Mouse (Mus musculus): ENCODE measurements at regions not wholly inside any gene's neighbourhood (a gene's known extent, or its start where the extent isn't known, plus 50 kb on each side); places are given as distances from the start of the nearest gene placed in this dataset.
"Not testable (repeated sequence)": the region's sequence is repeated elsewhere in the genome, so short reads cannot be mapped to it uniquely, and the experiment has no call there.

DNA sequence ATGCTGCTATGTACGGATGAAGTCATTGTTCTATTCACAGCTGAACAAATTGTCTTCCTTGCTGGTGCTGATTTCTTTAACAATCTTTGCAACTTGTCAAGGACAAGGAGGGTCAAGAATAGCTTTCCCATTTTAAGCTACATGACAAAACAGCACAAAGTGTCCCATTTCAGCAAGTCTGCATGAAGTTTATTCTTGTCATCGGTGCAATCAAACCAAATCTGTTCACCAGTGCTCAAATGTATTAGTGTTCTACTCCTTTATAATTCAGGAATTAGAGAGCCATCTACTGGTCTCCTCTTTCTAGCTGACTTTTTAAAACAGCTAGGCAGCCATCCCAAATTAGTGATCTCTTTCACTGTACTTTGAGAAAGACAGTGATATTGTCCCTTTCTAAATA is 1040.8 kb downstream of the Galc start:
- intact Hi-C loops (cut with DNase I), result loop anchor here (5.0 to 10.0 kb wide), 2 partner anchors 966 to 1521 kb away; no protein-coding TSS in a partner anchor
- DNase-seq (ENCODE audit: extremely low spot score in 1 of 2, low spot score in 2 of 2), result peak in 1 of 2 experiments; percentile 40

DNA sequence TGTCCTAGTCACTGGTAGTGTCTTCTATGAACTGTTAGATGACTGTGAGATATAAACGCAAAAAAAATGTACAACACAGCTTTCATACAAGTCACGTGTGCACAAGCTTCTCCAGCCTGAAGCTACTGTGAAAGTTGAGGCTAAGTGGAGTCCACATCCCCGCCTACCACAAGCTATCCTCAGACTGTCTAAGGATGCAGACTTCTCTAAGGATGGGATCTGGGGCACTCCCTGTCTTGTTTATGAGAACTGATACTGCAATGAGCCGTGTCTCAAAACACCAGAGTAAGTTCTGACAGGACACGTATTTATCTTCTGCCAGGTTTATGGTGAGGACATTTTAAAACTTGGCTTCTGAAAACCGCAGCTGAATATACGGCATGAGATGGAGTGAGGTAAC is 1041.7 kb downstream of the Galc start:
- intact Hi-C loops (cut with DNase I), result loop anchor here (5.0 to 10.0 kb wide), 2 partner anchors 967 to 1520 kb away; no protein-coding TSS in a partner anchor
- DNase-seq (ENCODE audit: extremely low spot score in 1 of 2, low spot score in 2 of 2), result no peak

GRCm38 (mm10) chr12:97203636-97204389 is 1055.4 kb downstream of the Galc start:
- no peak for DNase-seq (ENCODE audit: extremely low spot score in 1 of 2, low spot score in 2 of 2)
- intact Hi-C loops (cut with DNase I), result no loop called here

DNA sequence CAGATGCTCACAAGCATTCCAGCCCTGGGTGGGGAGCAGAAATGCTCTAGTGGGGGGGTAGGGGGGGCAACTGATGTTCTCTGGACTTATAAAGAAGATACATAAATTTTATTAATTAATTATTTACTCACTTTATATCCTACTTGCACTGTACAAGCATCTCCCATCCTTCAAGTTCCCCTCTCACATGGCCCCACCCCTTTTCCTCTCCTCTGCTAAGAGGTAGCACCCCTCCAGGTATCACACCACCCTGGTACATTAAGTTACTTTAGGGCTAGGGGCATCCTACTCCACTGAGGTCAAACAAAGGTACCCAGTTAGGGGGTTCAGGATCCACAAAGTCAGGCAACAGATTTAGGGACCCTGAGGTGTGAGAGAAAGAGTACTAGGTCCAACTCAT is 1097.4 kb downstream of the Galc start:
- intact Hi-C loops (cut with DNase I), result no loop called here
- no peak for DNase-seq (ENCODE audit: extremely low spot score in 1 of 2, low spot score in 2 of 2)

- no peak for DNase-seq (ENCODE audit: extremely low spot score in 1 of 2, low spot score in 2 of 2)
Observed at GRCm38 (mm10) chr12:97161429-97161828, 1097.8 kb downstream of the Galc start.

GRCm38 (mm10) chr12:97158332-97158731 is 1100.9 kb downstream of the Galc start:
- DNase-seq (ENCODE audit: extremely low spot score in 1 of 2, low spot score in 2 of 2), result no peak
- intact Hi-C loops (cut with DNase I), result no loop called here

More at GRCm38 (mm10) chr12:97161429-97161828, 1097.8 kb downstream of the Galc start:
- intact Hi-C loops (cut with DNase I), result no loop called here

DNA sequence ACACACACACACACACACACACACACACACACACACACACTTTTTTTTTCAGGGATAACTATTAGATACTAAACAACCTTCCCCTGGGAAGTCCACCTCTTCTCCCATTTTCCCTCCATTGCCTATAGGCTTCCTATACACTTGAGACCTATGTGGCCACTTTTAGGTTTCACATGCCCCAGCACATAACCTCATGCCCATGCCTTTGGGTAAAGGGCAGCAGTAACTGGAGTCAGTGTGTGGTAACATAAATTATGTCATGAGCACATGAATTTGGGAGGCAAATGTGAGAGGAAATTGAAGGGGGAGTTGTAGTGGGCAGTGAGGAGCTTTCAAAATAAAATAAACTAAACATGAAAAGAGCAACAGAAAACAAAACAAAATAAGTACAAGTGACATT is 1101.5 kb downstream of the Galc start:
- intact Hi-C loops (cut with DNase I), result no loop called here
- DNase-seq (ENCODE audit: extremely low spot score in 1 of 2, low spot score in 2 of 2), result no peak

DNA sequence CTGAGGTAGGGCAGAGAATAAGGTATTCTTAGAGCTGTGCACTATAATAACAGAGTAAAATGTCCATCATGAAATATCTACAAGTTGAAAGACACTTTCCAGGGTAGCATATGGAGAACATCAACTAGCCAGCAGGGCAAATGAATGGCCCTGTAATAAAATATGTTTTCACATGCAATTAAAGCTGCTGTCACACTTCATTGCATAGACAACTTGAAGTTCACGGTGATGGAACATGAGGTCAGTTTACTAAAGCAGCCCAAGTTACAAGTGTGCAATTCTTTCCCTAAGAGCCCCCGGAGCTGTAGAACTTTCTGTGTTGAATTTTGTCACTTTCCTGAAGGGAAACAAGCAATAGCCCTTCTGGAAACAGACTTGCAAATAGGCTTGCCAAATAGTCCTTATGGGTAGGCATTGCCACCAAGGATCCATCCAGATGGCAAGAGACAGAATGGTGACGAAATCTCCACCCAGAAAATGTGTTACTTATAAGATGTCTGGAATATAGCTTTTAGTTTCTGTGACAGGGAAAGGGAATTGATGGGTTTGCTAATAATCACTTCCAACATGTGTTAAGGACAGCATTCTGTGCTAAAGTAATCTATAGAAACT is 1102.7 kb downstream of the Galc start:
- DNase-seq (ENCODE audit: extremely low spot score in 1 of 2, low spot score in 2 of 2), result peak in 1 of 2 experiments; percentile 14
- intact Hi-C loops (cut with DNase I), result no loop called here

- intact Hi-C loops (cut with DNase I), result no loop called here
- no peak for DNase-seq (ENCODE audit: extremely low spot score in 1 of 2, low spot score in 2 of 2)
Observed at GRCm38 (mm10) chr12:97142720-97143119, 1116.5 kb downstream of the Galc start.

- intact Hi-C loops (cut with DNase I), result no loop called here
- no peak for DNase-seq (ENCODE audit: extremely low spot score in 1 of 2, low spot score in 2 of 2)
Observed at GRCm38 (mm10) chr12:97137924-97138323, 1121.3 kb downstream of the Galc start.

DNA sequence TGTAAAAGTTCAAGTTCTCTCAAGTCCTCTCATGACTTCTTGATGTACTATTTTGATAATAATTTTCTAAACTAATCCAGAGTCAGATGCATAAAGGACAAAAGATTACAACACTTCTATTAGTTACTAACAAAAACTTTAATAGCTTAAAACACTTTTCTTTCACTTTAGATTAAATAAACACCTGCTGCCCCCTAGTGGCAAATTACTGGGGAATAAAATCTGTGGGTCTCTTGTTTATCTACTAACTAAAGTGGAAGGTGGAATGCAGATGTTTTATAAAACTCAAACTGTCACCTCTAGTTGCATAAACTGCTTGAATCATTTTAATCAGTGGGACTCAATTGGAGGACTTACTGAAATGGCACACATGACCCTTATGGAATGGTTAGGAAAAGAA is 1129.0 kb downstream of the Galc start:
- DNase-seq (ENCODE audit: extremely low spot score in 1 of 2, low spot score in 2 of 2), result peak; percentile 14 to 20
- intact Hi-C loops (cut with DNase I), result loop anchor here (5.0 kb wide), 1 partner anchor 1433 kb away; no protein-coding TSS in a partner anchor

DNA sequence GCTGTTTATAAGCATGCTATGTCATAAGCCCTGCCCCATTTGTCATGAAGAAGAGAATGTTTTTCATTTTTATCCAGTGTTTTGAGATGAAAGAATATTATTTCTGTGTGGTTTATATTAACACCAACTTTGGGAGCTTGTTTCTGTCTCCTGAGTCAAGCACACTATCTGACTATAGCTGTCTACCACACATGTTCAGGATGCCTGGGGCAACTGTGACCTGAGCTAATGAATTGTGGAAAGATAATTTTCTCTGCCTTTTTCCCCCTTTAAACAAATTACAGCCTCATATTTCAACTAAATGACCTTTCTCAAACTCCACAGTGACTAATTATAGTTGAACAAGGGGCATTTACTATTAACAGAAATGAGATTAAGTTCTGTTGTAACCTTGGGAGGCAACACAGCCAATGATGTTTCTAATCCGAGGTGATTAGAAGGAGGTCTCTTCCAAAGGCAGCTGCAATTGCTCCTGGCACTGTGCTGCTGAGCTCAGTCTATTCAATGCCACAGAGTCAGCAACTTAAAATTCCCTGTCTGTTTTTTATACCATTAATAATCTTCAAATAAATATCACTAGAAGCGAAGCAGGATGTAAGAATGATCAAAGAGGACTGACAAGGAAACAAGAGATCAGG is 1168.6 kb downstream of the Galc start:
- intact Hi-C loops (cut with DNase I), result no loop called here
- no peak for DNase-seq (ENCODE audit: extremely low spot score in 1 of 2, low spot score in 2 of 2)

- intact Hi-C loops (cut with DNase I); DNase-seq (ENCODE audit: extremely low spot score in 1 of 2, low spot score in 2 of 2): not testable (repeated sequence)
Observed at GRCm38 (mm10) chr12:97061352-97061895, 1197.8 kb downstream of the Galc start.

- intact Hi-C loops (cut with DNase I), result no loop called here
- DNase-seq (ENCODE audit: extremely low spot score in 1 of 2, low spot score in 2 of 2), result no peak
Observed at GRCm38 (mm10) chr12:97047674-97048073, 1211.6 kb downstream of the Galc start.
